Mouse (Mus musculus) stomach, embryonic 14.5 days (tissue): Measurements from ENCODE around the gene Runx1. TPM values are rescaled to one million over a fixed set of nuclear protein-coding genes. Genes with fewer than 3 reads are reported as not detected.

Source experiments
- ATAC-seq: fragments of 200-750 bp; cut with Nextera tagmentation; 2 replicates; pipeline ENCODE4 v1.8.0; 2017; ENCODE audit warnings: low read depth, moderate TSS enrichment; ENCODE audit not compliant: insufficient number of reproducible peaks, insufficient read depth, low FRiP score
- H3K27ac ChIP-seq: fragments of 300-500 bp; sonication (generic); 2 replicates; pipeline ENCODE4 v1.5.1; 2014; ENCODE audit warnings: mild to moderate bottlenecking, low read length, moderate library complexity, mixed read lengths
- H3K27me3 ChIP-seq: fragments of 300-500 bp; sonication (generic); 2 replicates; pipeline ENCODE4 v1.6.1; 2014; ENCODE audit warnings: low read length, control low read depth, mixed read lengths; ENCODE audit not compliant: control insufficient read depth, insufficient read depth
- H3K36me3 ChIP-seq: fragments of 300-500 bp; sonication (generic); 2 replicates; pipeline ENCODE4 v1.6.1; 2014; ENCODE audit warnings: mild to moderate bottlenecking, control low read depth, low read length, moderate library complexity, mixed read lengths; ENCODE audit not compliant: control insufficient read depth, insufficient read depth
- H3K4me1 ChIP-seq: fragments of 300-500 bp; sonication (generic); 2 replicates; pipeline ENCODE4 v1.6.1; 2014; ENCODE audit warnings: low read length, control low read depth, mixed read lengths; ENCODE audit not compliant: control insufficient read depth, insufficient read depth
- H3K4me2 ChIP-seq: fragments of 300-500 bp; sonication (generic); replicated peaks from 2 replicates; pipeline ENCODE4 v1.6.1; 2014; ENCODE audit warnings: low read depth, low read length, control low read depth
- H3K4me3 ChIP-seq: fragments of 300-500 bp; sonication (generic); 2 replicates; pipeline ENCODE4 v1.5.1; 2014; ENCODE audit warnings: low read depth, low read length, control low read depth
- H3K9ac ChIP-seq: fragments of 300-500 bp; sonication (generic); replicated peaks from 2 replicates; pipeline ENCODE4 v1.6.1; 2014; ENCODE audit warnings: low read depth, mild to moderate bottlenecking, control low read depth, low read length, moderate library complexity, mixed read lengths
- H3K9me3 ChIP-seq: fragments of 300-500 bp; sonication (generic); 2 replicates; pipeline ENCODE4 v1.6.1; 2016; ENCODE audit warnings: low read depth, low read length, control low read depth; ENCODE audit not compliant: control insufficient read depth
- WGBS: fragments of 180-500 bp; shearing (Covaris S2); extraction: QIAGEN DNeasy Blood & Tissue Kit; methylation state at CpG from one replicate; pipeline ENCODE4 v1.1.7; 2014; 5-methylcytosine and 5-hydroxymethylcytosine counted together
- polyA plus RNA-seq: library from polyadenylated mRNA; unstranded; fragments of >200 nt; fragmentation: Nextera tagmentation; extraction: Ambion mirVana; gene quantifications from 2 replicates; pipeline ENCODE4 v1.2.1, GENCODE M21; 2014

The Runx1 gene
- polyA plus RNA-seq, 1 experiment from 2014 or later = 9.2 TPM

GRCm38 (mm10) chr16:92620841-92621518 is 205.0 kb downstream of the Runx1 start:
- no peak for ATAC-seq
- H3K9me3 ChIP-seq = peaks cover 5% of the 10 kb centered on the region; the same call in 1 of the 2 replicates
- H3K4me1 ChIP-seq = no peaks in the 10 kb centered on the region
- no peaks in the 10 kb centered on the region for H3K27me3 ChIP-seq
- WGBS = 65% methylated on average over 10 of the region's 10 CpGs
- no peak overlapping the region for H3K4me2 ChIP-seq
- no peaks in the 10 kb centered on the region for H3K36me3 ChIP-seq
- H3K9ac ChIP-seq = no peak overlapping the region
- H3K27ac ChIP-seq = no peak overlapping the region
- H3K4me3 ChIP-seq = no peak overlapping the region

DNA sequence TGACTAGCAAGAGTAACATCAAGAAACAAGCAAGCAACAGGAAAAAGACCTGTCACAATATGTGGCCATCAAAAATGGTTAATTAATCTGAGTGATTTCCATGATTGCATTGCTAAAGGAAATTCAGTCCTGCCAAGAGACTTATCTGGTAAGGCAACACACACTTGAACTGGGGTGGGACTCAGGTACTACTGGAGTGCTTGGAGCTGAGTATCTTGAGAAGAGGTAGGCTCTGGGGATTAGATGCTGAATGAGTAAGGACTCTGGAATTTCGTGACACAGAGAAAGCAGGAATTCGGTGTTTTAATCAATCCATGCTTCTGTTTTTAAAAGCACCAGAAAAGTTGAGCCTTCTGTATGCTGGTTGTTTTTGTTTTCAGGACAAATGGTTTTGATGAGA is 209.1 kb downstream of the Runx1 start:
- Histone ChIP-seq H3K9me3 (peaks cover 5% of the 10 kb centered on the region; the same call in 1 of the 2 replicates), H3K9ac (no peak overlapping the region), H3K4me2 (no peak overlapping the region), H3K27me3 (no peaks in the 10 kb centered on the region), H3K27ac (no peak overlapping the region), H3K36me3 (no peaks in the 10 kb centered on the region), H3K4me3 (no peak overlapping the region), H3K4me1 (no peaks in the 10 kb centered on the region)
- ATAC-seq = no peak
- 84% methylated on average over 2 of the region's 2 CpGs for WGBS

DNA sequence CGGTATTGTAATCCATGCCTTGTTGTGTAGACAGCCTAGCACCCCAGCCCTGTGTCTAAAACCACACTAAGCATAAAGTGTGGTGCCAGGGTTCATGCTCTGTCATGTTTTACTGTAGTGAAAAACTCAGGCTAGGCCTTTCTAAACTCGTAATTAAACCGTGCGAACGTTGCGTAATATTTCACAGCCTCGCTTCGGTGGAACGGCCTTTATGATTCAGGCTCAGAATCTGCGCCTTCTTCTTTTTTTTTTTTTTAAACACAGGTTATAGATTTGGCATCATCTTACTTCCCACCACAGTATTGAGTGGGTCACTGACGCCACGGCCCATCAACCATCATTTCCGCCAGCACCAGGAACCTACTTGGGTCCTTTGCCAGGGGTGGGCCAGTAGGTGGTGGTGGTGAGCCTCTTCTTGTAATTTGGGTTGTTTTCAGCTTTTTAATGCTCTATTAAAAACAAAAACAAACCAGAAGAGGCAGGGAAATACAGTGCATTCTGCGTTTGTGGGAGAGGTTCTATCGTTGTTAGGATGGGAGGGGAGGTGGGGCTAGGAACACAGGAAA is 210.6 kb downstream of the Runx1 start:
- Histone ChIP-seq H3K36me3 (no peaks in the 10 kb centered on the region), H3K27me3 (no peaks in the 10 kb centered on the region), H3K4me3 (no peak overlapping the region), H3K27ac (no peak overlapping the region), H3K9me3 (peaks cover 5% of the 10 kb centered on the region; the same call in 1 of the 2 replicates), H3K4me1 (peaks cover under 1% of the 10 kb centered on the region; the same call in 1 of the 2 replicates), H3K4me2 (no peak overlapping the region), H3K9ac (no peak overlapping the region)
- 93% methylated on average over 15 of the region's 15 CpGs for WGBS
- no peak for ATAC-seq

- H3K9ac ChIP-seq = no peak overlapping the region
- no peak for ATAC-seq
- no peak overlapping the region for H3K27ac ChIP-seq
- peaks cover 10% of the 10 kb centered on the region; the same call in 1 of the 2 replicates for H3K4me1 ChIP-seq
- H3K9me3 ChIP-seq = peaks cover under 1% of the 10 kb centered on the region; the same call in 1 of the 2 replicates
- H3K36me3 ChIP-seq = no peaks in the 10 kb centered on the region
- 45% methylated on average over 8 of the region's 8 CpGs for WGBS
- H3K4me2 ChIP-seq = no peak overlapping the region
- no peak overlapping the region for H3K4me3 ChIP-seq
- no peaks in the 10 kb centered on the region for H3K27me3 ChIP-seq
Observed at GRCm38 (mm10) chr16:92612546-92612945, 213.4 kb downstream of the Runx1 start.

DNA sequence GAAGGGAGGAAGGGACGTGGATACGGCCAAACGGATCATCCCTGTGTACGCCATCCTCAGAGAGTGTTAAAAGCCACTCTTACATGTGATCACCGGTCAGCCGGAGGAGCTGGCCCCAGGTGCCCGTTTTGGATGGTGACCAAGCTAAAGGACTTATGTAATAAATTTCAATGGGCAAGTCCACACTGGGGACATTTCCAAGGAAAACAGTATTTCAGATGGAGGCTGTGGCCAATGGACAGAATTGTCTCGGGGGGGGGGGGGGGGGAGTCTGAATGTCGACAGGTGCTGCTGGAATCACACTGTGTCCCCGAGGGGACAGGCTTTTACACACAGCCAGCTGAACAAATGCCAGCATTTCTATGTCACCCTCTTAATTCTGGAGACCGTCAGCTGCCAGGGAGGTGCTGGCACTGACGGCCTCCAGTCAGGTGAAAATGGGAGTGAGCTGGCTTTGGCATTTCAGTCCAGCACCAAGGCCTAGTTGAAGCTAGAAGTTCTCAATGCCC is 214.3 kb downstream of the Runx1 start:
- H3K9ac ChIP-seq = no peak overlapping the region
- H3K9me3 ChIP-seq = no peaks in the 10 kb centered on the region
- 90% methylated on average over 12 of the region's 12 CpGs for WGBS
- H3K27ac ChIP-seq = no peak overlapping the region
- no peak overlapping the region for H3K4me2 ChIP-seq
- no peaks in the 10 kb centered on the region for H3K36me3 ChIP-seq
- H3K27me3 ChIP-seq = no peaks in the 10 kb centered on the region
- no peak overlapping the region for H3K4me3 ChIP-seq
- peaks cover 10% of the 10 kb centered on the region; the same call in 1 of the 2 replicates for H3K4me1 ChIP-seq
- ATAC-seq = no peak

- Histone ChIP-seq H3K27ac (no peak overlapping the region), H3K4me1 (peaks cover 12% of the 10 kb centered on the region; the same call in 1 of the 2 replicates), H3K27me3 (no peaks in the 10 kb centered on the region), H3K36me3 (no peaks in the 10 kb centered on the region), H3K9ac (no peak overlapping the region), H3K4me3 (no peak overlapping the region), H3K4me2 (no peak overlapping the region), H3K9me3 (no peaks in the 10 kb centered on the region)
- ATAC-seq = no peak
- 40% methylated on average over 8 of the region's 8 CpGs for WGBS
Observed at GRCm38 (mm10) chr16:92610464-92610863, 215.5 kb downstream of the Runx1 start.

- no peak overlapping the region for H3K9ac ChIP-seq
- no peaks in the 10 kb centered on the region for H3K27me3 ChIP-seq
- ATAC-seq = no peak
- H3K9me3 ChIP-seq = no peaks in the 10 kb centered on the region
- H3K27ac ChIP-seq = no peak overlapping the region
- no peaks in the 10 kb centered on the region for H3K36me3 ChIP-seq
- peaks cover 13% of the 10 kb centered on the region; the same call in 1 of the 2 replicates for H3K4me1 ChIP-seq
- H3K4me3 ChIP-seq = no peak overlapping the region
- H3K4me2 ChIP-seq = no peak overlapping the region
- WGBS = 65% methylated on average over 11 of the region's 11 CpGs
Observed at GRCm38 (mm10) chr16:92609717-92610077, 216.3 kb downstream of the Runx1 start.

DNA sequence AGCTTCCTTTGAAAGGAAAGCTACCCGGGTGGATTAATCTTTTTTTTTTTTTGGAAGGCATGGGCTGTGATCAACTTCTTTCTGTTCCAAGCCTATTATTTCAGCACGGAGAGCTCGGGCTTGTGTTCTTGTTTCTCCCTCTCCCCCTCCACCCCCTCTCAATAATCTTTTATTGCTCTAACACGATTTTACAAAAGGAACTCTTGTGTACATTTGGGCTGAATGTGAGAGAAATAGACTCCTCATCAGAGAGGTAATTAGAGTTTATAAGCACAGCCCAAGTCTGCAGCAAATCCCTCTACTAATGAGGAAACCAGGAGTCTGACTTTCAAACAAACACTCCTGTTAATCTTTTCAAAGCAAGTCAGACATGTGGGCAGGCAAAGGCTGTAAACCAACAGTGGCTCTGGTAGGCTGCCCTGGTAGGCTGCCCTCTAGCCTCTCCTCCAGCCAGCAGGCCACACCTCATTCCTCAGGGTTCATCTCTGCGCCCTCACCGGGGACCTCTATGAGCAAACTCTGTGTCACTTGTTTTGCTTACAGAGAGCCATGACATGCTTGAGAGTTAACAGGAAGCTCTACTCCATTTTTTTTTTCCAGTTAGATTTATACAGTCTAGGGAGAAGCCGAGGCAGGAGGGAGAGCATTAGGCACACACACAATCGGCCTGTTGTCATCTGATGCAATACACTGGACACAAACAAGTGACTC is 216.8 kb downstream of the Runx1 start:
- no peak for ATAC-seq

More for the DNA sequence above, 216.8 kb downstream of the Runx1 start:
- Histone ChIP-seq H3K9ac (no peak overlapping the region), H3K27ac (no peak overlapping the region), H3K9me3 (no peaks in the 10 kb centered on the region), H3K4me2 (no peak overlapping the region), H3K4me1 (peaks cover 13% of the 10 kb centered on the region; the same call in 1 of the 2 replicates), H3K36me3 (no peaks in the 10 kb centered on the region), H3K4me3 (no peak overlapping the region), H3K27me3 (no peaks in the 10 kb centered on the region)
- WGBS = 20% methylated on average over 8 of the region's 8 CpGs
